Comparison of ENCODE assay signal across 12 mouse cellular contexts in the genomic region with DNA sequence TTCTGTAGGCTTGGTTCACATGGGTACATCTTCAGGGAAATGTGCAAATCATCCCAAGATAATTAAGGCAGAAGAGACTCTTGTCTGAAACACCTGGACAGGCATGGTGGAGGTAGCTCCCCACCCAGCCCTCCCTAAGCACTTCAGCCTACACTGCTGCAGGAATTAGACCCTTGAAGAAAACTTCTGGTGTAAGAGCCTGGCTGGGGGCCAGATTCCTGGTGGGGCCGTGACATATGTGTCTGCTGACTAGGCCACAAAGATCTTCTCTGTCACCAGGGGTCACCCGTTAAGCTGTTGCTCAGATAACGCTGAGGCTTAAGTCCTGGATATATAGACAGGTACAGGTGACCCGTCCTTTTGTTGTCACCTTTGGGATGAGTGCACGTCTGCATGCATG.
DNase-seq lines count a peak whose midpoint lies in the region; ATAC-seq and TF ChIP-seq lines count a peak whose summit lies in the region.
"Had no signal": no experiment of that assay in that cellular context is flagged by ENCODE, and none has a peak within 500 bp of the region (broad histone marks: within the 10 kb centered on the region; RNA-seq: fewer than 3 reads in every experiment).

No protein-coding gene starts in this region.

- intact Hi-C loops in left cerebral cortex, adult 2 months (cut with DNase I): no loop called here

- no peaks in the 10 kb centered on the region for H3K9me3 ChIP-seq in embryonic facial prominence, embryonic 13.5 days
- no peaks in the 10 kb centered on the region for H3K9me3 ChIP-seq in embryonic facial prominence, embryonic 10.5 days
- H3K9me3 ChIP-seq in limb, embryonic 15.5 days: no peaks in the 10 kb centered on the region
- H3K9me3 ChIP-seq in limb, embryonic 10.5 days (replicated peaks): no peaks in the 10 kb centered on the region
- H3K9me3 ChIP-seq: heart, embryonic 13.5 days had no signal

- no peak overlapping the region for H3K4me3 ChIP-seq in embryonic facial prominence, embryonic 13.5 days
- no peak overlapping the region for H3K4me3 ChIP-seq in embryonic facial prominence, embryonic 10.5 days
- H3K4me3 ChIP-seq in limb, embryonic 15.5 days: no peak overlapping the region
- H3K4me3 ChIP-seq in limb, embryonic 10.5 days: no peak overlapping the region
- no peak overlapping the region for H3K4me3 ChIP-seq in cerebellum, adult 2 months (replicated peaks; ENCODE audit: insufficient read depth, low read depth, low read length)
- H3K4me3 ChIP-seq in left cerebral cortex, adult 2 months: no peak overlapping the region
- H3K4me3 ChIP-seq: erythroblast, embryonic 14.5 days; heart, embryonic 13.5 days had no signal

- 72% methylated on average over 5 of the region's 5 CpGs for WGBS in embryonic facial prominence, embryonic 13.5 days
- 84% methylated on average over 5 of the region's 5 CpGs for WGBS in embryonic facial prominence, embryonic 10.5 days
- 77% methylated on average over 5 of the region's 5 CpGs for WGBS in limb, embryonic 15.5 days
- WGBS in limb, embryonic 10.5 days: 88% methylated on average over 5 of the region's 5 CpGs
- WGBS in cerebellum, adult 2 months: 22% methylated on average over 5 of the region's 5 CpGs

- no peak for TF ChIP-seq CTCF in cerebellum, adult 2 months (IDR thresholded peaks at IDR 0.05; ENCODE audit: borderline replicate concordance, insufficient read depth, low read depth, low read length)
- no peak for TF ChIP-seq CTCF in left cerebral cortex, adult 2 months (IDR thresholded peaks at IDR 0.05)

- H3K9ac ChIP-seq in embryonic facial prominence, embryonic 13.5 days: no peak overlapping the region
- no peak overlapping the region for H3K9ac ChIP-seq in limb, embryonic 15.5 days
- H3K9ac ChIP-seq: heart, embryonic 13.5 days had no signal

- no peak for TF ChIP-seq POLR2A in cerebellum, adult 2 months (IDR thresholded peaks at IDR 0.05; ENCODE audit: borderline replicate concordance, insufficient read depth, low read length)

- DNase-seq in embryonic facial prominence, embryonic 10.5 days (ENCODE audit: low spot score): no peak
- DNase-seq in limb, embryonic 10.5 days (ENCODE audit: low spot score): no peak
- peak; percentile 69 to 70 for DNase-seq in cerebellum, adult 2 months
- DNase-seq in lung, postnatal 14 days: peak; percentile 62
- no peak for DNase-seq in left cerebral cortex, adult 2 months (ENCODE audit: extremely low spot score in 1 of 2, low spot score in 2 of 2)
- no peak for DNase-seq in adrenal gland, postnatal 10 days
- DNase-seq: kidney, postnatal 10 days; layer of hippocampus, postnatal 36 days had no signal

- peaks cover 4% of the 10 kb centered on the region; the same call in 1 of the 2 replicates for H3K36me3 ChIP-seq in embryonic facial prominence, embryonic 13.5 days
- H3K36me3 ChIP-seq in embryonic facial prominence, embryonic 10.5 days (replicated peaks): peaks cover 7% of the 10 kb centered on the region; the same call in 1 of the 2 replicates
- H3K36me3 ChIP-seq in limb, embryonic 15.5 days: 0 out of 2 replicates have a peak, but pooled peaks cover 2% of the 10 kb centered on the region
- H3K36me3 ChIP-seq in limb, embryonic 10.5 days: no peaks in the 10 kb centered on the region
- H3K36me3 ChIP-seq: heart, embryonic 13.5 days had no signal

- no peaks in the 10 kb centered on the region for H3K27me3 ChIP-seq in embryonic facial prominence, embryonic 13.5 days
- no peaks in the 10 kb centered on the region for H3K27me3 ChIP-seq in embryonic facial prominence, embryonic 10.5 days (replicated peaks; ENCODE audit: low read depth, poor library complexity, severe bottlenecking)
- H3K27me3 ChIP-seq in limb, embryonic 15.5 days: no peaks in the 10 kb centered on the region
- no peaks in the 10 kb centered on the region for H3K27me3 ChIP-seq in limb, embryonic 10.5 days (ENCODE audit: low read depth, poor library complexity, severe bottlenecking)
- no peaks in the 10 kb centered on the region for H3K27me3 ChIP-seq in cerebellum, adult 2 months (ENCODE audit: control insufficient read depth, insufficient read depth, low read length)
- H3K27me3 ChIP-seq: heart, embryonic 13.5 days had no signal

- H3K4me1 ChIP-seq in embryonic facial prominence, embryonic 13.5 days: peaks cover 23% of the 10 kb centered on the region
- H3K4me1 ChIP-seq in embryonic facial prominence, embryonic 10.5 days: peaks cover 20% of the 10 kb centered on the region
- peaks cover 44% of the 10 kb centered on the region for H3K4me1 ChIP-seq in limb, embryonic 15.5 days
- peaks cover 11% of the 10 kb centered on the region for H3K4me1 ChIP-seq in limb, embryonic 10.5 days
- peaks cover 36% of the 10 kb centered on the region for H3K4me1 ChIP-seq in cerebellum, adult 2 months (ENCODE audit: control insufficient read depth, insufficient read depth, low read length)

- H3K4me2 ChIP-seq in embryonic facial prominence, embryonic 13.5 days: no peak overlapping the region
- H3K4me2 ChIP-seq in limb, embryonic 15.5 days: no peak overlapping the region
- H3K4me2 ChIP-seq: heart, embryonic 13.5 days had no signal

- H3K27ac ChIP-seq in embryonic facial prominence, embryonic 13.5 days: no peak overlapping the region
- no peak overlapping the region for H3K27ac ChIP-seq in embryonic facial prominence, embryonic 10.5 days (replicated peaks)
- H3K27ac ChIP-seq in limb, embryonic 15.5 days: 0 out of 2 replicates have a peak overlapping the region, but pooled peaks have one; percentile 2
- no peak overlapping the region for H3K27ac ChIP-seq in limb, embryonic 10.5 days
- H3K27ac ChIP-seq in cerebellum, adult 2 months (ENCODE audit: insufficient read depth, low read length): peak overlapping the region; percentile 3; the same call in 1 of the 2 replicates
- no peak overlapping the region for H3K27ac ChIP-seq in left cerebral cortex, adult 2 months
- H3K27ac ChIP-seq: heart, embryonic 13.5 days had no signal

- ATAC-seq in embryonic facial prominence, embryonic 13.5 days (ENCODE audit: insufficient number of reproducible peaks, insufficient read depth, low FRiP score, low TSS enrichment, low read depth): 0 out of 2 replicates have a peak, but pooled peaks have one; percentile 32
- ATAC-seq in limb, embryonic 15.5 days (ENCODE audit: insufficient number of reproducible peaks, low FRiP score, low TSS enrichment, low read depth): no peak

Comparison
In these comparisons a context has a peak if more than half of its experiments do, and no peak if none do; other contexts are left out.
1. H3K27ac ChIP-seq: peak in limb, embryonic 15.5 days (single experiment) and cerebellum, adult 2 months (single experiment); none in embryonic facial prominence, embryonic 13.5 days (single experiment), embryonic facial prominence, embryonic 10.5 days (single experiment), limb, embryonic 10.5 days (single experiment) and left cerebral cortex, adult 2 months (single experiment).
2. DNase-seq: peak in cerebellum, adult 2 months (2 of 2) and lung, postnatal 14 days (single experiment); none in embryonic facial prominence, embryonic 10.5 days (single experiment), limb, embryonic 10.5 days (single experiment), left cerebral cortex, adult 2 months (0 of 2) and adrenal gland, postnatal 10 days (single experiment).